Mouse (Mus musculus) embryonic fibroblast, embryonic 13.5 days (primary cell): ENCODE data around the gene Kctd18.

ENCODE experiments used
- CTCF ChIP-seq: IDR thresholded peaks from 2 replicates; pipeline ENCODE4 v1.5.1; 2011; ENCODE audit warnings: mild to moderate bottlenecking, control low read depth, low read length, moderate library complexity, borderline replicate concordance; ENCODE audit not compliant: insufficient read depth
- POLR2A ChIP-seq: IDR thresholded peaks from 2 replicates; pipeline ENCODE4 v1.6.1; 2011; ENCODE audit warnings: low read depth, mild to moderate bottlenecking, control low read depth, low read length, moderate library complexity

DNA sequence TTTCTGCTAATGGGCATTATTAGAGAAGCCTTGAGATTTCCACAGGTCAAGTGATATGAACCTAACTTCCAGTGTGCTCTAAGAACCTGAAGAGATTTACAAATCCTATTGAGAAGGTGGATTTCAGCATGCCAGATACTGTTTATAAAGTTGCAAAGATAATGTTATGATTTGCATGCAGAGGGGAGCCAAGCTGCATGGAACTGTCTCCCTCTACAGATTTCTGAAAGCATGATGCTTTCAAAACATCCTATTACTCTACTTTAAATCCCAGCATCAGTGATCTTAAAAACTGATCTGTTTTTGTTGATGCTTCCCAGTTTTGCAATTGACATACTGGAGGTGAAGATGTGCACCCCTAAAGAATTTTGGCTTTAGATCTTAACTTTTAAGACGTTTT lies 84.5 kb downstream of the Kctd18 start:
- TF ChIP-seq CTCF (no peak), POLR2A (no peak)
